Mouse (Mus musculus): ENCODE data around the gene Itga2.

GRCm38 (mm10) chr13:114809624-114810210, 122.2 kb downstream of the Itga2 start:
- TF ChIP-seq CTCF (IDR thresholded peaks at IDR 0.05; ENCODE audit: extremely low read depth, insufficient read depth, low read length) (no peak), POLR2A (IDR thresholded peaks at IDR 0.05; ENCODE audit: extremely low read depth, insufficient read depth, low read length) (no peak)

Measured in cortical plate, adult 2 months (tissue).